Mouse (Mus musculus) c-Kit-positive CD71-negative TER-119-negative erythroid progenitor cells, embryonic 14.5 days (primary cell): ENCODE data around the gene Olfr1229.

Experiments
- DNase-seq: peaks from one replicate; pipeline ENCODE4 v3.0.0-alpha.2; 2013; ENCODE audit warnings: low read depth

Olfr1229 gene

GRCm38 (mm10) chr2:89287914-89288313 is at the start of gene Olfr1229:
Gene Olfr1229 (minus strand): TSS chr2:89288014.
- DNase-seq = no peak

GRCm38 (mm10) chr2:89329575-89329974 is 41.8 kb upstream of the Olfr1229 start, which contains the start of gene Olfr1232:
Gene Olfr1232 (minus strand): TSS chr2:89329675.
- DNase-seq = no peak

GRCm38 (mm10) chr2:89306974-89307373 is 19.2 kb upstream of the Olfr1229 start, which contains the start of gene Olfr1231:
Gene Olfr1231 (minus strand): TSS chr2:89307074.
- no peak for DNase-seq

- no peak for DNase-seq
These were observed 9.4 kb upstream of the Olfr1229 start, which contains the start of gene Olfr1230 for GRCm38 (mm10) chr2:89297168-89297567. Gene Olfr1230 (minus strand): TSS chr2:89297268.

- DNase-seq = no peak
These were observed 33.9 kb downstream of the Olfr1229 start, which contains the start of gene Olfr1228 for GRCm38 (mm10) chr2:89253962-89254361. Gene Olfr1228 (minus strand): TSS chr2:89254062.
